Mouse (Mus musculus) midbrain, embryonic 16.5 days (tissue): ENCODE measurements around the gene Aldh3a1. TPM values are rescaled to one million over a fixed set of nuclear protein-coding genes. Genes with fewer than 3 reads are reported as not detected.

Experiments used
- ATAC-seq: fragments of 200-750 bp; cut with Nextera tagmentation; 2 replicates; pipeline ENCODE4 v1.8.0; 2017; ENCODE audit warnings: moderate TSS enrichment
- H3K27ac ChIP-seq: fragments of 300-500 bp; sonication (generic); 2 replicates; pipeline ENCODE4 v1.5.1; 2014; ENCODE audit warnings: mild to moderate bottlenecking, low read length, mixed read lengths
- H3K27me3 ChIP-seq: fragments of 300-500 bp; sonication (generic); 2 replicates; pipeline ENCODE4 v1.6.1; 2014; ENCODE audit warnings: low read depth, low read length, mixed read lengths; ENCODE audit not compliant: control insufficient read depth, insufficient read depth
- H3K36me3 ChIP-seq: fragments of 300-500 bp; sonication (generic); 2 replicates; pipeline ENCODE4 v1.6.1; 2014; ENCODE audit warnings: mild to moderate bottlenecking, low read length, moderate library complexity, mixed read lengths; ENCODE audit not compliant: control insufficient read depth, insufficient read depth
- H3K4me1 ChIP-seq: fragments of 300-500 bp; sonication (generic); 2 replicates; pipeline ENCODE4 v1.6.1; 2014; ENCODE audit warnings: mild to moderate bottlenecking, low read length, mixed read lengths; ENCODE audit not compliant: control insufficient read depth, insufficient read depth
- H3K4me2 ChIP-seq: fragments of 300-500 bp; sonication (generic); 2 replicates; pipeline ENCODE4 v1.6.1; 2014; ENCODE audit warnings: mild to moderate bottlenecking, low read length, mixed read lengths
- H3K4me3 ChIP-seq: fragments of 300-500 bp; sonication (generic); 2 replicates; pipeline ENCODE4 v1.5.1; 2014; ENCODE audit warnings: low read depth, mild to moderate bottlenecking, low read length, moderate library complexity, mixed read lengths
- H3K9ac ChIP-seq: fragments of 300-500 bp; sonication (generic); 2 replicates; pipeline ENCODE4 v1.6.1; 2014; ENCODE audit warnings: low read depth, low read length, mixed read lengths
- H3K9me3 ChIP-seq: fragments of 300-500 bp; sonication (generic); replicated peaks from 2 replicates; pipeline ENCODE4 v1.6.1; 2014; ENCODE audit warnings: mild to moderate bottlenecking, low read length, mixed read lengths; ENCODE audit not compliant: control insufficient read depth, poor library complexity, severe bottlenecking
- WGBS: fragments of 180-500 bp; shearing (Covaris S2); extraction: QIAGEN DNeasy Blood & Tissue Kit; methylation state at CpG from one replicate; pipeline ENCODE4 v1.1.7; 2014; 5-methylcytosine and 5-hydroxymethylcytosine counted together
- polyA plus RNA-seq: library from polyadenylated mRNA; unstranded; fragments of >200 nt; fragmentation: Nextera tagmentation; extraction: Ambion mirVana; gene quantifications from 2 replicates; pipeline ENCODE4 v1.2.1, GENCODE M21; 2015

Aldh3a1 gene
- polyA plus RNA-seq, 1 experiment from 2014 or later: 0.18 TPM

- Histone ChIP-seq H3K9ac (no peak overlapping the region), H3K4me1 (0 out of 2 replicates have a peak, but pooled peaks cover 2% of the 10 kb centered on the region), H3K27me3 (no peaks in the 10 kb centered on the region), H3K9me3 (no peaks in the 10 kb centered on the region), H3K36me3 (no peaks in the 10 kb centered on the region), H3K4me3 (no peak overlapping the region), H3K27ac (no peak overlapping the region), H3K4me2 (no peak overlapping the region)
- WGBS: 95% methylated on average over 9 of the region's 10 CpGs
- ATAC-seq: no peak
Observed at GRCm38 (mm10) chr11:61205167-61205950, 2.0 kb upstream of the Aldh3a1 start.

- Histone ChIP-seq H3K4me3 (no peak overlapping the region), H3K9me3 (no peaks in the 10 kb centered on the region), H3K4me2 (no peak overlapping the region), H3K27me3 (no peaks in the 10 kb centered on the region), H3K27ac (no peak overlapping the region), H3K36me3 (no peaks in the 10 kb centered on the region), H3K9ac (no peak overlapping the region), H3K4me1 (0 out of 2 replicates have a peak, but pooled peaks cover 2% of the 10 kb centered on the region)
- 95% methylated on average over 3 of the region's 3 CpGs for WGBS
- no peak for ATAC-seq
Observed at GRCm38 (mm10) chr11:61206136-61206535, 1.2 kb upstream of the Aldh3a1 start.

GRCm38 (mm10) chr11:61208316-61208715 lies 979 bp downstream of the Aldh3a1 start:
- H3K9ac ChIP-seq: no peak overlapping the region
- H3K4me1 ChIP-seq: 0 out of 2 replicates have a peak, but pooled peaks cover 2% of the 10 kb centered on the region
- no peak overlapping the region for H3K4me2 ChIP-seq
- H3K4me3 ChIP-seq: no peak overlapping the region
- H3K27ac ChIP-seq: no peak overlapping the region
- no peaks in the 10 kb centered on the region for H3K27me3 ChIP-seq
- H3K9me3 ChIP-seq: no peaks in the 10 kb centered on the region
- no peaks in the 10 kb centered on the region for H3K36me3 ChIP-seq
- WGBS: 79% methylated on average over 10 of the region's 10 CpGs
- no peak for ATAC-seq

- Histone ChIP-seq H3K4me2 (no peak overlapping the region), H3K27ac (no peak overlapping the region), H3K36me3 (no peaks in the 10 kb centered on the region), H3K4me3 (no peak overlapping the region), H3K27me3 (no peaks in the 10 kb centered on the region), H3K4me1 (0 out of 2 replicates have a peak, but pooled peaks cover 2% of the 10 kb centered on the region), H3K9ac (no peak overlapping the region), H3K9me3 (no peaks in the 10 kb centered on the region)
- WGBS: 39% methylated on average over 20 of the region's 20 CpGs
- no peak for ATAC-seq
Observed at GRCm38 (mm10) chr11:61212102-61212501, 4.8 kb downstream of the Aldh3a1 start.

- Histone ChIP-seq H3K9me3 (no peaks in the 10 kb centered on the region), H3K36me3 (no peaks in the 10 kb centered on the region), H3K27ac (no peak overlapping the region), H3K9ac (no peak overlapping the region), H3K4me2 (no peak overlapping the region), H3K27me3 (no peaks in the 10 kb centered on the region), H3K4me3 (no peak overlapping the region), H3K4me1 (no peaks in the 10 kb centered on the region)
- no peak for ATAC-seq
- WGBS: 89% methylated on average over 3 of the region's 3 CpGs
Observed at GRCm38 (mm10) chr11:61215936-61216335, 8.6 kb downstream of the Aldh3a1 start.

- Histone ChIP-seq H3K4me3 (no peak overlapping the region), H3K9ac (no peak overlapping the region), H3K4me2 (no peak overlapping the region), H3K36me3 (no peaks in the 10 kb centered on the region), H3K27me3 (no peaks in the 10 kb centered on the region), H3K27ac (no peak overlapping the region), H3K9me3 (no peaks in the 10 kb centered on the region), H3K4me1 (no peaks in the 10 kb centered on the region)
- WGBS: 77% methylated on average over 9 of the region's 9 CpGs
- no peak for ATAC-seq
Observed at GRCm38 (mm10) chr11:61220156-61220881, 13.0 kb downstream of the Aldh3a1 start.

- no peak overlapping the region for H3K27ac ChIP-seq
- H3K4me1 ChIP-seq: no peaks in the 10 kb centered on the region
- H3K4me3 ChIP-seq: no peak overlapping the region
- H3K9ac ChIP-seq: no peak overlapping the region
- no peak overlapping the region for H3K4me2 ChIP-seq
- no peak for ATAC-seq
- no peaks in the 10 kb centered on the region for H3K36me3 ChIP-seq
- no peaks in the 10 kb centered on the region for H3K27me3 ChIP-seq
- 87% methylated on average over 1 of the region's 1 CpGs for WGBS
- no peaks in the 10 kb centered on the region for H3K9me3 ChIP-seq
Observed at GRCm38 (mm10) chr11:61222007-61222406, 14.7 kb downstream of the Aldh3a1 start.

- ATAC-seq: no peak
- Histone ChIP-seq H3K4me1 (no peaks in the 10 kb centered on the region), H3K36me3 (no peaks in the 10 kb centered on the region), H3K27me3 (no peaks in the 10 kb centered on the region), H3K9me3 (no peaks in the 10 kb centered on the region), H3K27ac (no peak overlapping the region), H3K4me2 (no peak overlapping the region), H3K4me3 (no peak overlapping the region), H3K9ac (no peak overlapping the region)
- WGBS: 92% methylated on average over 9 of the region's 9 CpGs
Observed at GRCm38 (mm10) chr11:61222971-61223745, 15.8 kb downstream of the Aldh3a1 start.
